Mouse (Mus musculus): ENCODE measurements around the gene Map3k19.

The Map3k19 gene

GRCm38 (mm10) chr1:127796341-127796740, 58.5 kb downstream of the Map3k19 start:
- no peak for DNase-seq

- no peak for DNase-seq
Observed at GRCm38 (mm10) chr1:127795087-127795769, 59.6 kb downstream of the Map3k19 start.

DNA sequence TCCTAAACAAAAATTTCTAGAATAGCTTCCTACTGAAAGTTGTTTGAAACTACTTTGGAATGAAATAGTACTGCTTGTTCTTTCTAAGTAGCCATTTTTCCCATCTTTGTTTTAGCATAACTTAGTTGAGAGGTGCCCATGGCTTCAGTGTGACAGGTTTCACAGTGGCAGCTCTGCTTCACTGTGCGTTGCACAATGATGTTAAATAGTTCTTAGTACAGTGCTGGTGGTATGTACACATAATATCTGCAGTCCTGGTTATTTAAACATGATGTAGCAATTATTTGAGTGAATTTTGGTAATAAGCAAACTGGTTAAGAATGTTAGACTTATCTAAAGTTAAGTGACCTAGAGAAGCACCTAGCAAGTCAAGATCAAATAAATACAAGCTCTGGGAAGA, 61.4 kb downstream of the Map3k19 start:
- DNase-seq: no peak

- no peak for DNase-seq
Observed at GRCm38 (mm10) chr1:127788943-127789342, 65.9 kb downstream of the Map3k19 start.

GRCm38 (mm10) chr1:127785882-127786281, 68.9 kb downstream of the Map3k19 start:
- DNase-seq: no peak

DNA sequence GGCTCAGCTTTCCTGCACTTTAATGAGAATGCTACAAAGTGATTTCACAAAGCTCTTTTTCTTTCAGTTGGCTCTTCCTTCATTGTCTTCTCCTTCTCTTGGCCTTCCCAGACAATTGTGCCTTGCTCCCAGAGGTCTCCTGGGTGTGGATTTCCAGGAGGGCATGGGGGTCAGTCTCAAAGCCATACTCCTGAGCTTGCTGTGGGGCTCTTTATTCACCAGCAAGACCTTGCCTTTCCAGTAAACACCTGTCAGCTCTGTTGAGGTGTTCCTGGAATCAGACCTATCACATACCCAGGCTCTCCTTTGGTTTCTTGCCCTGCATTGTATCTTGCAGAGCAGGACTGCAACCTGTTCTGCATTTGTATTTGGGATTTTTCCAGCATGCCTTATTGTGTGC, 71.0 kb downstream of the Map3k19 start:
- DNase-seq: no peak

GRCm38 (mm10) chr1:127780849-127781248, 74.0 kb downstream of the Map3k19 start:
- no peak for DNase-seq

GRCm38 (mm10) chr1:127780142-127780541, 74.7 kb downstream of the Map3k19 start:
- no peak for DNase-seq

DNA sequence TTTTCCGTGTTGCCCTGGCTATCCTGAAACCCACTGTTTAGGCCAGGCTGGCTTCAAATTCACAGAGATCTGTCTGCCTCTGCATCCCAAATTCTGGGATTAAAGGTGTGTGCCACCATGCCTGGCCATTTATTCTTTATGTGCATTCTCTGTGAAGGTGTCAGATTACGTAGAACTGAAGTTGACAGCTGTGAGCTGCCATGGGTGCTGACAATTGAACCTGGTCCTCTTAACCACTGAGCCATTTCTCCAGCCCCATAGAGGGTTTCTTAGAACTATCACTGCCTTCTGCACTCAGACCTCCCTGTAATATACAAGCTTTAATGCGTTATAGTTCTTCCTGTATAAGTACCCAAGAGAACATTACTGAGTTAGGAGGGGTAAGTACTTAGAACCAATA, 76.2 kb downstream of the Map3k19 start:
- no peak for DNase-seq

- DNase-seq: no peak
Observed at GRCm38 (mm10) chr1:127776246-127776645, 78.6 kb downstream of the Map3k19 start.

DNA sequence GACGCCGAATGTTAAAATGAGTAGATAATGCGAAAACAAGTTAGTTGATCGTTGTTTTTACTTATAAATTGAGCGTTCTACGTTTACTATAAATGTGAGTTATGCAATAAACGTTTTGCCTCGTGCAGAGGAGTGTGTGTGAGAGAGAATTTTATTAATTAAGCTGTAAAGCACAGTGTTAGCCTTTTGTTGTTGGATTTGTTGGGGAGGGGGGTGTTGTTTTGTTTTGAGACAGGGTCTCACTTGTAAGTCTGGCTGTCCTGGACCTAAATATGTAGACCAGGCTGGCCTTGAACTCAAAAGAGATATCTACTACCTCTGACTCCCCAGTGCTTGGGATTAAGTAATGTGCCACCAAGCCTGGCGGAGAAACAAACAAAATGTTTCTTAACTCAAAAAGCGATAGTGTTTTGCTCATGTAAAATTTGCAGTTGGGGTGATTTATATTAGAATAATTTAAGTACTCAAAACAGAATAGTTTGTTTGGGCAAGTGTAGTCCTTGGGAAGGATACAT, 79.6 kb downstream of the Map3k19 start:
- DNase-seq: no peak

DNA sequence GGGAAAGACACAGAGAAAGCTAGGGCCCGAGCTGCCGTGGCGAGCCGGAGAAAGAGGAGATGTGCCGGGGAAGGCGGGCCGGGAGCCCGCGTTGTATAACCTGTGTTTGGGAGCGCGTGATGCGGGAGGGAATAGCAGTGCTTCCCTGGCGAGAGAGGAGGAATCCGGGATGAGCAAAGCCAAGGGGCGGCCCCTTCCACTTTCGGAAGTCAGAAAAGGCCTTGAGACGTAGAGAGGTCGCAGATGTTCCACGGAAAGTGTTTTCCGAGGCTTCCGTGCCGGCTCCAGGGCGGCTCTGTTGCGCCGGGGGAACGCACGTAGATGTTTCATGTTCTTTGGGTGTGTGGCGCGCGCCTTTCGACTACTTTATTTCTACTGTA, 80.3 kb downstream of the Map3k19 start:
- no peak for DNase-seq

DNA sequence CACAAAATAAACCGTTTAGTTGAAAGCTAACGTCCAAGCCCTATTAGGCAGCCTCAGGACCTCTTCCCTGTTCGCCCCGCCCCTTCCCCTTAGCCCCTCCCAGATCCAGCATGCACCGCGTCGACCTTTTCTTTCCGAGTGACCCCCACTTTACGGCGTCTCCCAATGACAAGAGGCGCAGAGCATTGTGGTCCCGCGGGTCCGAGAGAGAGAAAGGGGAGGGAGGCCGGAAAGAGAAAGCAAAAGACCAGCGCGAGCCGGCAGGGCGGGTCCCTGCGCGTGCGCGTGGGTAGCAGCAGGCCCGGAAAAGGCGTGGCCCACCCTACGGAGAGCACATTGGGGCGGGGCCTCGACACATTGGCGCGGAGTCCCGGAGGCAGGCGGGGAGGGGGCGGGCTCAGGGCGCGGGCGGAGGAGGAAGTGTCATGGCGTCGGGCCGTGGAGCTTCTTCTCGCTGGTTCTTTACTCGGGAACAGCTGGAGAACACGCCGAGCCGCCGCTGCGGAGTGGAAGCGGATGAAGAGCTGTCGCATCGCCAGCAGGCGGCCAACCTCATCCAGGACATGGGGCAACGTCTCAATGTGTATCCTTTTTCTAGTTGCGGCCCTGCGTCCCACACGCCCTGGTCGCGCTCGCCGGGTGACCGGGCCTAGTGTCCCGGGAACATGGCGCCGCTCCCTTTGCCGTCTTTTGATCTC, 80.9 kb downstream of the Map3k19 start, which contains the start of gene Ccnt2:
TSS of gene Ccnt2 (plus strand) at position 362 of the 698 bp plus-strand sequence.
- DNase-seq: peak; percentile 99

- DNase-seq: peak in 1 of 2 experiments; percentile 7
Observed at GRCm38 (mm10) chr1:127773198-127773802, 81.5 kb downstream of the Map3k19 start.

GRCm38 (mm10) chr1:127766741-127767140, 88.1 kb downstream of the Map3k19 start:
- DNase-seq: no peak

DNA sequence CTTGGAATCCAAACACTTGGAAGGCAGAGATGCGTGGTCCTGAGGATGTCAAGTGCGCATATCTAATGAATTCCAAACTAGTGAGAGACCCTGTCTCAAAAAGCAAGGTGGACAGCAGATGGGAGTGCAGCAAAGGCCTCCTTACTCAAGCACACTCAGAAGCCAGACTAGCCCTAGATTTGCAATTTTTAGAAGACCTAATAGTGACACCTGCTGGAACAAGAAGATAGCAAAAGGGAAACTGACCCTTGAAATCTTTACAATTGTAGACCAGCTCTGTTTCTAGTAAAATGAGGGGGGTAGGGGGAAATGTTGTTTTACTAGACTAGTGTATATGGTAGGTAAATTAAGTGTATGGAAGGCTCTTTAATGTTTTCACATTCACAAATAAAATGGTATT, 89.4 kb downstream of the Map3k19 start:
- DNase-seq: no peak

All from thymus, adult 18-20 months (tissue).